Mouse (Mus musculus): ENCODE results near the gene Klk5. TPM values are rescaled to one million over a fixed set of nuclear protein-coding genes. Genes with fewer than 3 reads are reported as not detected.
A peak's percentile ranks its signal among the peaks of the same experiment; 100 is the strongest.

The Klk5 gene
- polyA plus RNA-seq, 3 experiments from 2014 or later: not detected

- ATAC-seq: no peak
Observed at GRCm38 (mm10) chr7:43878281-43878680, 36.5 kb downstream of the Klk5 start.

- no peak for ATAC-seq
Observed at GRCm38 (mm10) chr7:43880912-43881311, 39.1 kb downstream of the Klk5 start, which contains the start of gene Klk4. TSS of gene Klk4 (plus strand) at chr7:43881160.

- no peak for ATAC-seq
Observed at GRCm38 (mm10) chr7:43882346-43882745, 40.6 kb downstream of the Klk5 start.

GRCm38 (mm10) chr7:43882811-43883210 lies 41.0 kb downstream of the Klk5 start:
- ATAC-seq: no peak

GRCm38 (mm10) chr7:43883547-43883946 lies 41.8 kb downstream of the Klk5 start:
- no peak for ATAC-seq

GRCm38 (mm10) chr7:43891365-43891764 lies 49.6 kb downstream of the Klk5 start:
- no peak for ATAC-seq

- ATAC-seq: no peak
Observed at GRCm38 (mm10) chr7:43891788-43892187, 50.0 kb downstream of the Klk5 start.

GRCm38 (mm10) chr7:43894836-43895235 lies 53.1 kb downstream of the Klk5 start:
- ATAC-seq: peak; percentile 52

Other genes starting within 250 kb of the Klk5 start
- not detected for gene Zfp819, start 234.8 kb upstream of the Klk5 start, polyA plus RNA-seq (2017; shearing (Covaris generic))
- gene Ceacam18, start 207.3 kb upstream of the Klk5 start, polyA plus RNA-seq (2017; shearing (Covaris generic)): not detected
- under 1 TPM; 0.45 to 0.78 (median 0.51) TPM for gene Siglece, start 181.8 kb upstream of the Klk5 start, polyA plus RNA-seq (2017; shearing (Covaris generic))
- gene Ctu1, start 170.0 kb upstream of the Klk5 start, polyA plus RNA-seq (2017; shearing (Covaris generic)): 1 to 10 TPM; 1.1 to 2.0 (median 1.3) TPM
- not detected for gene Klk14, start 151.6 kb upstream of the Klk5 start, polyA plus RNA-seq (2017; shearing (Covaris generic))
- gene Klk13, start 129.4 kb upstream of the Klk5 start, polyA plus RNA-seq (2017; shearing (Covaris generic)): under 1 TPM in 1 of 3 experiments, not detected in 2; 0.38 TPM
- not detected for gene Klk12, start 73.1 kb upstream of the Klk5 start, polyA plus RNA-seq (2017; shearing (Covaris generic))
- under 1 TPM in 1 of 3 experiments, not detected in 2; 0.46 TPM for gene Klk11, start 67.4 kb upstream of the Klk5 start, polyA plus RNA-seq (2017; shearing (Covaris generic))
- gene Klk10, start 60.9 kb upstream of the Klk5 start, polyA plus RNA-seq (2017; shearing (Covaris generic)): under 1 TPM in 1 of 3 experiments, not detected in 2; 0.73 TPM
- not detected for gene Klk9, start 50.1 kb upstream of the Klk5 start, polyA plus RNA-seq (2017; shearing (Covaris generic))
- gene Klk8, start 44.4 kb upstream of the Klk5 start, polyA plus RNA-seq (2017; shearing (Covaris generic)): 100 to 1,000 TPM; 127 to 173 (median 148) TPM
- under 1 TPM in 1 of 3 experiments, not detected in 2; 0.17 TPM for gene Klk7, start 30.7 kb upstream of the Klk5 start, polyA plus RNA-seq (2017; shearing (Covaris generic))
- gene Klk6, start 17.5 kb upstream of the Klk5 start, polyA plus RNA-seq (2017; shearing (Covaris generic)): under 1 TPM in 1 of 3 experiments, not detected in 2; 0.52 TPM
- gene Klk4, start 39.2 kb downstream of the Klk5 start, polyA plus RNA-seq (2017; shearing (Covaris generic)): not detected
- gene Klk15, start 91.8 kb downstream of the Klk5 start, polyA plus RNA-seq (2017; shearing (Covaris generic)): not detected
- gene Klk1b8, start 108.7 kb downstream of the Klk5 start, polyA plus RNA-seq (2017; shearing (Covaris generic)): not detected
- gene Klk1b1, start 124.8 kb downstream of the Klk5 start, polyA plus RNA-seq (2017; shearing (Covaris generic)): not detected
- gene Klk1b9, start 134.1 kb downstream of the Klk5 start, polyA plus RNA-seq (2017; shearing (Covaris generic)): 1 to 10 TPM in 2 of 3 experiments, not detected in 1; 1.5 to 2.8 TPM
- not detected for gene Klk1b11, start 153.9 kb downstream of the Klk5 start, polyA plus RNA-seq (2017; shearing (Covaris generic))
- gene Klk1b26, start 170.2 kb downstream of the Klk5 start, polyA plus RNA-seq (2017; shearing (Covaris generic)): not detected
- 1 to 10 TPM; 3.3 to 6.3 (median 4.1) TPM for gene Klk1b27, start 210.3 kb downstream of the Klk5 start, polyA plus RNA-seq (2017; shearing (Covaris generic))

Data from inflammation-experienced regulatory T-cells, adult 6 months (primary cell).